Mouse (Mus musculus): ENCODE measurements at regions not wholly inside any gene's neighbourhood (a gene's known extent, or its start where the extent isn't known, plus 50 kb on each side); places are given as distances from the start of the nearest gene placed in this dataset.

DNA sequence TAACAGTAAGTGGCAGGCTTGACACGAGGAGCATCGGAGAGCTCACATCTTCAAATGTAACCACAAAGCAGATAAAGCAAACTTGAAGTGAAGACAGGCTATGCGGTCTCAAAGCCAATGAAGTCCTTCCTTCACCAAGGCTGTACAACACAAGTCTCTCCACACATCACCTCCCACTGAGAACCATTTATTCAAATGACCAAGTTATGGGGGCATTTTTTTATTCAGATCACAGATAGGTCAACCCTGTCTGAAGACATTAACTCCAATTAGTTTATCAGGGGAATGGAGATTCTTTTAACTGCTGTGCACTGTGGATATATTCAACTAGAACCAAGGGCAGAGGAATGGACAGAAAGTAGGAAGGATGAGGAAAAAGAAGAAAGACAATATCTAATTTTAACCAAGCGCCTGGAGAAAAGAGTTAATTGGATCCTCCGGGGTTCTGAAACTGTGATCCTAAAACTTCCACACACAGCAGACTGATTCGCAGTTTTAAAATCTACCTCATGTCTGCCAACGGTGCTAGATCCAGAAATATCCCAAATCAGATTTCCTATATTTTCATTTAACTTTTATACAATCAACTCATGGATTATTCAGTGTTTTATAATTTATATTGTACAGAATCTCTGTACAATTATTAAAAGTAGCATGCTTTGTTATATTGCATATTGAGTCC, 444.8 kb downstream of the Basp1 start:
- no peak for DNase-seq

DNA sequence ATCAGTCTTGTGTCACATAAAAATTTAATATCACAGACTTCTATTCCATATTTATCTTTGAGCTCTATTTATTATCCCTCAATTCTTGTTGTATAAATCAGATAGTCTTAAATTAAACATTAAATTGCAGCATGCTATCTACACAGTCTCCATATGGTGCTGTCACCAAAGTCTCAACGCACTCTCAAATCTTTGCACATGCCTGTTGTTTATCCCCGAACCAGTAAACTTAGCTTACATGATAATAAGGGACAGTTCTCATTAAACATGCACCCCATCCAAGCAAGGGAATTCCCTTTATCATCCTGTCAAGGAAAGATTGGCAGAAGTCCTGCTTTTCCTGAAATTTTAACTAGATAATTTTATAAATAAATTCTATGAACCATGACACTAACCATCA, 483.8 kb downstream of the Basp1 start:
- DNase-seq: no peak

- no peak for DNase-seq
Measured at GRCm38 (mm10) chr15:24911866-24912265, 501.7 kb downstream of the Basp1 start.

DNA sequence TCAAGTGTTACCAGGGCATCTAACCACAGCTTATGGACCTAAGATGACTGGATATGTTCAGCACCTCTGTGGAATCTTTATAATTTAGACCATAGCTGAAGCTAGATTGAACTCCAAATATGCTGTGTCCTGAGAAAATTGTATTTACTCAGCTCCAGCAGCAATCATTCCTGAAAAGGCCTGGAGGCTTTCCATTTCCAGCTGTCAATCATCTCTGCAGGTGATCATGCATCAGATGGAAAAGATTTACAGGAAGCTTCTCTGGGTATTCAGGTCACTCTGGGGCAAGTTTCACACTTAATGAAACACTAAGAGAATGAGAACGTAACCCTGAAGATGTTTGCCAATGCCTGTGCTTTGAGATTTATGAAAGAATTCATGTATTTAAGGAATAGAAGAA, 502.1 kb downstream of the Basp1 start:
- DNase-seq: no peak

GRCm38 (mm10) chr15:24906957-24907356, 506.6 kb downstream of the Basp1 start:
- DNase-seq: peak; percentile 23

DNA sequence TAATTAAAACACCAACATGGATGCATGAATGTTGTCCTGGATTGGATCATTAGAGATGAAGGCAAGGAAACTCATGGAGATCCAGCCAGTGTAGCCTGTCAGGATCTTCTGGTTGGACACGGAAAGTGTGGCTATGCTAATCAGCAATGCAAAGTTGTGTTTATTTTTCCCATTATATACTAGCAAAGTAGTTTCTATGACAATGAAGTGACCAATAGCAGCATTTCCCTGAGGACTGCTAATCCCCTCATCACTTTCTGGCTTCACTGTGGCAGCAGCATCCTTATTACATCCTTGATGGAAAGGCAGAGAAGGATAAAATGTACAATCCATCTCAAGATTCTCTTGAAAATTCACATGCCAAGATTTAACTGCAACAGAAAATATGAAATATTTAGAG, 534.7 kb downstream of the Basp1 start:
- no peak for DNase-seq

- no peak for DNase-seq
Measured at GRCm38 (mm10) chr15:24877711-24878598, 535.6 kb downstream of the Basp1 start.

DNA sequence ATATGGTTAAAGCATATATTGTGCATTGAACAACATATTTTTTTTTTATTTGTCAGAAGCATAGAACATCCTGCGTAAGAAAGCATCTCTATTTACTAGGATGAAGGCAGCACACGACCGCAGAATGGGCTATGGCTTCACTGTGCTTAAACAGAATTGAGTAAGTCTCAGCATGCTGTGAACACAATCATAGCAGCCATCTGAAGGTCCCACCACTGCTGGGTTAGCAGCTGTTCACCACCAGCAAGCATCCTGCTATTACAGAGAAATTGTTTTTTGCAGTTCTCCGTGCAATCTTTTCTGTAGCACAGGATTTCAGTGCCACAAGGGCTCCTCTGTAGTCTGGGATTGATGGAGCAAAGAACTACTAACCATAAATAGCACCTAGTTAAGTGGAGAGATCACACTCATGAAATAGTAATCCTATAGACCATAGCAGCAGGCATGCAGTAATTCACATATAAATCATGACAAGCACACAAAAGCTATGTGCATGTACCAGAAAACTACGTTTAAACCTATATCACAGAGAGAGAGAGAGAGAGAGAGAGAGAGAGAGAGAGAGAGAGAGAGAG, 537.3 kb downstream of the Basp1 start:
- no peak for DNase-seq

GRCm38 (mm10) chr15:24840271-24840670, 573.3 kb downstream of the Basp1 start:
- no peak for DNase-seq

- no peak for DNase-seq
Measured at GRCm38 (mm10) chr15:24838390-24838789, 575.2 kb downstream of the Basp1 start.

DNA sequence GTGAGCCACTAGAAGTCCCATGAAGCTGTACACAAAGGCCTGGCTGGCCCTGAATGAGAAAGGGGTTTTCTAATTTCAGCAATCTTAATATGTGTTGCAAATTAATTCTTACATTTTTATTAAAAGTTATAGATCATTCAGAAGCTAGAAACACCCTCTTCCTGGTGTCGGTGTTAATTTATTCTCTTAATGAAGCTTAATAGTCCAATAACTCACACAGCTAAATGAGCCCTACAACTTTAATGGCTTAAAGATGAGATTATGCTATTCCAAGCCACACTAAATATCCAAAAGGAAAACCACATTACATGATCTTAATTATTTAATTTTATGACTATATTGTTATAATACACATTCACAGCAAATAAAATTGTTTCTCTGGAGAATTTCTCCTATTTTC, 585.7 kb downstream of the Basp1 start:
- DNase-seq: no peak

GRCm38 (mm10) chr15:24827259-24827658, 586.3 kb downstream of the Basp1 start:
- no peak for DNase-seq

DNA sequence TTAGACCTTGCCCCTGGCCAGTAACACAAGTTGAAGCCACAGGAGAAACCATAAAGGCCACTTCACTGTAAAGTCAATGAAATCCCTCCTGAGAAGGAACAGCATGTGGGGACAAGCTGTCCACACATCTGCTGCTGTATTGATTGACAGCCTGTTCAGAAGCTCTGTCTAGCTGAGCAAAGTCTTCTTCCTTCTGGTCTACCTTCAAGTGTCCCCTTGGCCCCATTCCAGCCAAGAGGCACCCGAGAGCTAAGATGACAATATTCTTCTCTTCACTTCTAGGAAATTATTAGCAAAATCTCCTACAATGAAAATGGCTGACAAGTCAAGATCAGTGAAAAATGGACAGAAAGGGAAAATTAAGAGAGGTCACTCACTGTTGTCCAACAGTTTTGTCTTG, 616.7 kb downstream of the Basp1 start:
- DNase-seq: no peak

GRCm38 (mm10) chr15:24793381-24793780, 620.2 kb downstream of the Basp1 start:
- DNase-seq: peak; percentile 48

DNA sequence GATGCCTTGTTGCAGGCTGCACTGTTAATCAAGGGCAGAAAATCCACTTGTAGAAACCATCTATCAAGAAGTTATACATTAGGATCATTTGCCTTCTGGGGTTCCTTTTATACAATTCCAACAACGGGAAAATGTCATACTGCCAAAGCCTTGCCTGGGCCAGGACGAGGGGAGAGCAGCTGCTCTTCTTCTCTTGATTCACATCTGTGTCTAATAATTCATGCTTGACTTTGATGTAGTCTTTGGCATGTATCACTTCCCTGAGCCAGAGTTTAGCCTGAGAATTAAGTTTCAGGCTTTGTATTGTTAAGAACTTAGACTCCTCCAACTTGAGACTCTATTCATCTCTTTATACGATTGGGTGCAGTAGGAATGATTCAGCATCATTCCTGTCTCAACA, 627.2 kb downstream of the Basp1 start:
- no peak for DNase-seq

DNA sequence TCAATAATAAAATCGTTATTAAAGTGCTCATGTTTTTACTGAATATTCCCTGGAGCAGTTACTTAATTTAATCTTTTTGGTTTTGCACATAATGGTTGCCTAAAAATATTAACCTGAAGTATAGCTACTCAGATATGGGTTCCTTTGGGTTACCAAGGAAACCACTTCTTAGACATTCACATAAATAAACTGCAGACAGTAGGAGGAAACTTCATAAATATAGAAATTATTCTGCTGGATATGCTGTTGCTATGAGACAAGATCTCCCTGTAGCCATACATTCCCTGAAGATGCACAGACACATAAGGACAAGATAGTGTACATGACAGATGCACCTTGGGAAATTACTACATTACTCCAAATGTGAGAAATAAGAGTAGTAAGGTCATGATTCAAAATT, 635.3 kb downstream of the Basp1 start:
- DNase-seq: no peak

- DNase-seq: no peak
Measured at GRCm38 (mm10) chr15:24751480-24752157, 661.9 kb downstream of the Basp1 start.

DNA sequence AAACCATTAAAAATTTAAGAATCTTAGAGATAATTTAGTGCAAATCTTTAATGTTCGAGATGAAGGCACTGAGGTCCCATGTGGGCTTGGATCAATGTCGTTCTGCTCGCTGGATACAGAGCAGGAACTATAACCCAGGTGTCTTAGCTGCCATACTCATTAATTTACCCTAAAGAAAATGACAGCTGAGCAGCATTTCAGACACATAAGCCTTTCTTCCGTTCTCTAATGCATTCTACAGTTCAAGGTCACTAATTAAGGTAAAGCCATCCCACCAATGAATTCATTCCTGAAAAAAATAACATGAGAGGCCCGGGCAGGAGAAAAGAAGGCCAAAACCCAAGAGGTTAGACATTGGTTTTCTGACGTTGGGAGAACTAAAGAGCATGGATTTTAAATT, 670.3 kb downstream of the Basp1 start:
- DNase-seq: no peak

GRCm38 (mm10) chr15:24725170-24725569, 688.4 kb downstream of the Basp1 start:
- no peak for DNase-seq

DNA sequence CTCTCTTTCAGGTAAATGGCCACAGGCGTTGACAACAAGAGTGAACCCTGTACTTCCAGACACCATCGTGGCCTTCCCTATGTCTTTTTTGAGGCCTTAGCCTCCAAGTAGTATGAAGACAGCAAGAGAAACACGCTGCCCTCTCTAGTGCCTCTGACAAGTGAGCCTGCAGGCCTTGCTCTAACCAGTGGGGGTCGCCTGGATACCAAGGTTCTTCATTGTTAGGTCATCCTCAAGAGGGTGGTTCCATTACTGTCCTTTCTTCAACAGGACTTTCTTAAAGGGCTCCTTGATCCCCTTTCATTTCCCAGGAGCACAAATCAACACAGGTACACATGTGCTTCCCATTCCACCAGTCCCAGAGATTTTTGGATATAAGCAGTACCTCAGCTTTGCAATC, 688.9 kb downstream of the Basp1 start:
- peak; percentile 8 for DNase-seq

DNA sequence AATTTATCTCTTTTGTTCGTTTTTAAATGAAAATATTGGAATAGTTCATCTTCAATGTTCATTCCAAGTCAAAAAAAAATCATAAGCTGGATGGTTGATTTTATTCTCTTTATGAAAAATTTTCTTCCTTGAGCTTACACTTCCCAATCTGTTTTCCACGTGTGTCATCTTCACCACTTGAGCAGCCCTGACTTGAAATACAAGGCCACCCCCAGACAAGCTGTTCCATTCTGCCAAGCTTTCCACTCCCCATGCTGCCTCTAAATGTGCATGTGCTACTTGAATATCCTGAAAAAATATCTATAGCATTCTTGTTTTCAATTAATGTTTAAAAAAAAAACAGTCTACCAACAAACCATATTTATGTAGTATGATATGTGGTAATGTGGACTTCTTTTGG, 693.2 kb downstream of the Basp1 start:
- DNase-seq: no peak

DNA sequence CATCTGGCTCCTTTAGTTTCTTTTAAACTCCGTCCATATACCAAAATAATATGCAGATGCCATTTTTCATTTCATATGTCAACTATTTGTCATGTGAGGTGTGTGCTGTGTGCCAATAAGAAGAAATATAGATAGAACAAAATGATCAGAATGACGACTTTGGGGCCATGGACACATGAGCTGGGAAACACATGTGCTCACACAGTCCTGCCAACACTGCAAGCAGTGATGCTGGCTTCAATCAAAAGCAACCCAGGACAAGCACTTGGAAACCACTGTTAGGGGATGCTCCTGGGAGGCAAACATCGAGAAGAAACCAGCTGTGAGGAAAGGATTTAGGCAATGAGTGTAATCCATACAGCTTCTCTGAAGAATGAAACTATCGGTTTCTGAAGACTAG, 731.4 kb downstream of the Basp1 start:
- DNase-seq: no peak

DNA sequence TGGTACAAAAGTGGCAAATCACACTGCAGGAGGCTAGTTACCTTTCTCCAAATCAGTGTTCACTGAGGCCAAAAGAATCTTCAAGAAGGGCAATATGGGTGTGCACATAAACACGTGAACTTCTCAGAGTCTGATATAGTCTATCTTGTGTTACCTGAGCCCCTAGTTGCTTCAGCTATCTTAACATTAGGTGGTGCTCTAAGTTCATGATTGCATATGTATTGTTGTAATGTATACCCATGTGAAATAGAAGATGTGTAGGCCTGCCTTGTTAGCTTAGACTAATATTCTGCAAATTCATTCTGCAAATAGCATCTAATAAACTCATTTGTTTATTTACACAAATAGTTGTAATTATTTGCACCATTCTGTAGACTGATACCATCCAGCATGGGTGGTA, 764.6 kb downstream of the Basp1 start:
- no peak for DNase-seq
